Mouse (Mus musculus): ENCODE measurements around the gene Arid5b. TPM values are rescaled to one million over a fixed set of nuclear protein-coding genes. Genes with fewer than 3 reads are reported as not detected.
A peak's percentile ranks its signal among the peaks of the same experiment; 100 is the strongest.

The Arid5b gene
- polyA plus RNA-seq, 1 experiment from 2014 or later = 22.2 TPM

DNA sequence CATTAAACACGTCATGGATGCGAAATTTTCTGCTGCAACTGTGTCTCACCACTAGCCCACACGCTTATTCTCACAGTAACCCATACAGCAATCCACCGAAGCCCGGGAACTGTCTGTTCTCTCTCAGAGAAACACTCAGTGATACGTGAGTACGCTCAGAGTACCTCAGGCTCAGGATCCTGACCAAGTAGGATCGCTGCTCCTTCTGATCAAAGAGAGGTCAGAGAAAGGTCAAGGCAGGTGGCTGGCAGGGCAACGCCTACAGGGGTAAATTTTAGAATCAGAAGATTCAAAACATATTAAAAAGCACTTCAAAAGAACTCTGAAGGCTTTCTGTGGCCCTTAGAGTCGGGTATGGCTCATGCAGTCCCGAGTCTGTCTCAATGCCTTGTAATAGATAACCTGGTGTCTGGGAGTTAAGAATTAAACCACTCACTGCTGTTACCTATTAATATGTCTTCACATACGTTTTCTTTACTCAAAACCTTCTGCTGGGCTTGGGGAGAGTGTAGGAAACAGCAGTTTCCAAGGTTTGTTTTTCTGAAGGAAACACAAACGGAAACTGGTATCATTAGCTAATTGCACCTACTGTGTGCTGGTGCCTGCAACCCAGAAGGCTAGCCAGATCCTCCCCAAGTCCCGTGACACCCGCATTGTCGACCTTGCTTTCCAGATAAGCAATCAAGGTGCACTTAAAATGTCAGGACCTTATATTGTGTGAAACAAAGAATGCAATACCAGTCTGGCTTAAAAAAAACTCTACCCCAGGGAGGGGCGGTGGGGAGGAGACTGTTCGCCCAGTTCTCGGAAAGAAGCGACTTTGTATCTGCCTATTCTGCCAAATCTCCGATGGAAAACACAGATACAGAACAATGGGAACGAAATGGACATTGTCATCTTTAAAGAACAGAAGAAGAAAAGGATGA lies 48.6 kb downstream of the Arid5b start:
- Histone ChIP-seq H3K9me3 (ENCODE audit: control insufficient read depth, low read length) (no peaks in the 10 kb centered on the region), H3K9ac (replicated peaks; ENCODE audit: low read length) (no peak overlapping the region)

DNA sequence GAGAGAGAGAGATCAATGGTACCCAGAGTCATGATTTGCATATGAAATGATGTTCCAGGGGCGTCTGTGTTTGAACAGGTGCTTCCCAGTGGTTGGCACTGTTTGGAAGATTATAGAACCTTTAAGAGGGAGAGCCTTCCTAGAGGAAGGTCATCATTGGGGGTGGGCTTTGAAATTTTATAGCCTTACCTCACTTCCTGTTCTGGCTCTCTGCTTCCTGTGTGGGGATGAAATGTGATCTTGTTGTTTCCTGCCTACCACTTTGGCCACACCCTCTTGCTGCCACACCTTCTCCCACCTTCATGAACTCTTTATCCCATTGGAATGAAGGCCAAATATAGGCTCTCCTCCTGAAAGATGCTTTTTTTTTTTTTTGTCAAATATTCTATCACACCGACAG lies 55.9 kb downstream of the Arid5b start:
- no peaks in the 10 kb centered on the region for H3K27me3 ChIP-seq (ENCODE audit: control insufficient read depth, insufficient read depth, low read length)
- no peak for DNase-seq
- H3K4me2 ChIP-seq (ENCODE audit: low read length) = no peak overlapping the region
- no peak overlapping the region for H3K27ac ChIP-seq (replicated peaks; ENCODE audit: low read depth, low read length)
- no peak for ATAC-seq (ENCODE audit: low FRiP score, low TSS enrichment)
- 80% methylated on average over 2 of the region's 2 CpGs for WGBS
- H3K4me3 ChIP-seq (replicated peaks; ENCODE audit: low read depth, low read length) = no peak overlapping the region
- H3K36me3 ChIP-seq (ENCODE audit: control insufficient read depth, insufficient read depth, low read length) = no peaks in the 10 kb centered on the region
- no peak overlapping the region for H3K9ac ChIP-seq (replicated peaks; ENCODE audit: low read length)
- H3K4me1 ChIP-seq (ENCODE audit: control insufficient read depth, insufficient read depth, low read length) = no peaks in the 10 kb centered on the region
- H3K9me3 ChIP-seq (ENCODE audit: control insufficient read depth, low read length) = no peaks in the 10 kb centered on the region

More for the DNA sequence above, 48.6 kb downstream of the Arid5b start:
- DNase-seq = no peak
- Histone ChIP-seq H3K36me3 (ENCODE audit: control insufficient read depth, insufficient read depth, low read length) (no peaks in the 10 kb centered on the region; the same call in 1 of the 2 replicates), H3K4me2 (ENCODE audit: low read length) (no peak overlapping the region), H3K27me3 (ENCODE audit: control insufficient read depth, insufficient read depth, low read length) (no peaks in the 10 kb centered on the region), H3K4me1 (ENCODE audit: control insufficient read depth, insufficient read depth, low read length) (no peaks in the 10 kb centered on the region), H3K27ac (replicated peaks; ENCODE audit: low read depth, low read length) (0 out of 2 replicates have a peak overlapping the region, but pooled peaks have one; percentile 8), H3K4me3 (replicated peaks; ENCODE audit: low read depth, low read length) (no peak overlapping the region)
- ATAC-seq (ENCODE audit: low FRiP score, low TSS enrichment) = no peak
- 79% methylated on average over 22 of the region's 22 CpGs for WGBS

DNA sequence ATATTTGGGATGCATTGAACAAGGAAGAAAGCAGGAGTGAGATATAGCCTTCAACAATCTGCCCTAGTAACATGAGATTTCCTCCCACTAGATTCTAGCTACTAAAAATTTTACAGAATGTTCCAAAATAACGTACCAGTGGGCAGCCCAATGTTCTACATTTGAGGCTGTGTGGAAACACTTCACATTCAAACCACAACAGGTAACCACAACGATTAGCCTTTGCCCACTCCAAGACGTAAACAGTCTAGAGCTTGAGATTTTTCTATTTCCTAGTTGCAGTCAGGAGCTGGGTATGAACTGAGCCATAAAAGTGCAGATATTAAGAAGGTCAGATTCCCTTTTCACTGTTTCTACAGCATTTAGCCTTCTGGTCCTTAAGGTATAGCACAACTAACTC lies 56.5 kb downstream of the Arid5b start:
- Histone ChIP-seq H3K9ac (replicated peaks; ENCODE audit: low read length) (no peak overlapping the region), H3K9me3 (ENCODE audit: control insufficient read depth, low read length) (peaks cover 6% of the 10 kb centered on the region; the same call in 1 of the 2 replicates), H3K27ac (replicated peaks; ENCODE audit: low read depth, low read length) (no peak overlapping the region), H3K36me3 (ENCODE audit: control insufficient read depth, insufficient read depth, low read length) (no peaks in the 10 kb centered on the region), H3K4me2 (ENCODE audit: low read length) (no peak overlapping the region), H3K27me3 (ENCODE audit: control insufficient read depth, insufficient read depth, low read length) (no peaks in the 10 kb centered on the region), H3K4me1 (ENCODE audit: control insufficient read depth, insufficient read depth, low read length) (no peaks in the 10 kb centered on the region), H3K4me3 (replicated peaks; ENCODE audit: low read depth, low read length) (no peak overlapping the region)
- WGBS = 94% methylated on average over 3 of the region's 3 CpGs
- no peak for ATAC-seq (ENCODE audit: low FRiP score, low TSS enrichment)
- no peak for DNase-seq

DNA sequence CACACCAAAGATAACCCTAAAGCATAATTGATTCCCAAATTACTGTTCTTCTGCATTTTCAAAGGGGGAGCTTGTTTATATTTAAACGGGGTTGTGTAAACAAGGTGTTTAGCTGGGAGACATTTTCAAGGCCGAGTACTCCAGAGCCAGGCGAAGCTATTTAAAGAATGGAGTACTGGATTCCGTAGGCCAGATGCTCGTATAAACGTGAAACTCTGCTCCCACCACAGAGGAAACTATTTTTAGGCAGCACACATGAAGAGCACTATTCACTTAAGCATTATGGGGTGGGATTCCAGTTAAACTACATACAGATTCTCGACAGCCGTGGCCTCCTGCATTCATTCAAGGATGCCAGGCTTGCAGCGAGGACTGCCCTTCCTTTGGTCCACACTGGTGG lies 59.2 kb downstream of the Arid5b start:
- ATAC-seq (ENCODE audit: low FRiP score, low TSS enrichment) = no peak
- peaks cover 12% of the 10 kb centered on the region; the same call in 1 of the 2 replicates for H3K9me3 ChIP-seq (ENCODE audit: control insufficient read depth, low read length)
- WGBS = 87% methylated on average over 9 of the region's 9 CpGs
- H3K4me3 ChIP-seq (replicated peaks; ENCODE audit: low read depth, low read length) = no peak overlapping the region
- no peak overlapping the region for H3K27ac ChIP-seq (replicated peaks; ENCODE audit: low read depth, low read length)
- H3K27me3 ChIP-seq (ENCODE audit: control insufficient read depth, insufficient read depth, low read length) = no peaks in the 10 kb centered on the region
- H3K4me1 ChIP-seq (ENCODE audit: control insufficient read depth, insufficient read depth, low read length) = no peaks in the 10 kb centered on the region
- H3K9ac ChIP-seq (replicated peaks; ENCODE audit: low read length) = no peak overlapping the region
- H3K4me2 ChIP-seq (ENCODE audit: low read length) = no peak overlapping the region
- 0 out of 2 replicates have a peak, but pooled peaks cover 2% of the 10 kb centered on the region for H3K36me3 ChIP-seq (ENCODE audit: control insufficient read depth, insufficient read depth, low read length)
- no peak for DNase-seq

DNA sequence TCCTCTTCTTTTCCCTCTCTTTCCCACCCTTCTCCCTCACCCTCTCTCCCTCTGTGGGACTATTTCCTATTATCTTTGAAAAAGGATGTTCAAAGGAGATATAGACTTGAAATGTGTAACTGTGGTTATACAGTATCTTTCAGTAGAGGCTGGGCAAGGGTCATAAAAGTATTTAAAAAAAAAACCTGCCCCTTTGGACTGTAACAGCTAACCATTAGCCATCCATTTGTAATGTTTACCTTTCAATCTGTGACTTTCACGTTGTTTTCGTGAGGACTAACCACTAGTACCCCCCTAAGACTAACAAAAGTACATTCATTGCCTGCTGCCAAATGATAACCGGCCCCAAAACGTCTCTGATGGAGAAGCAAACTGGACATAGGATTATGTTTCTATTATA lies 59.9 kb downstream of the Arid5b start:
- no peaks in the 10 kb centered on the region for H3K4me1 ChIP-seq (ENCODE audit: control insufficient read depth, insufficient read depth, low read length)
- DNase-seq (no peak), ATAC-seq (ENCODE audit: low FRiP score, low TSS enrichment) (no peak)
- H3K27me3 ChIP-seq (ENCODE audit: control insufficient read depth, insufficient read depth, low read length) = no peaks in the 10 kb centered on the region
- 92% methylated on average over 4 of the region's 4 CpGs for WGBS
- no peak overlapping the region for H3K9ac ChIP-seq (replicated peaks; ENCODE audit: low read length)
- H3K9me3 ChIP-seq (ENCODE audit: control insufficient read depth, low read length) = peaks cover 12% of the 10 kb centered on the region; the same call in 1 of the 2 replicates
- no peak overlapping the region for H3K4me3 ChIP-seq (replicated peaks; ENCODE audit: low read depth, low read length)
- H3K4me2 ChIP-seq (ENCODE audit: low read length) = no peak overlapping the region
- H3K27ac ChIP-seq (replicated peaks; ENCODE audit: low read depth, low read length) = no peak overlapping the region
- H3K36me3 ChIP-seq (ENCODE audit: control insufficient read depth, insufficient read depth, low read length) = 0 out of 2 replicates have a peak, but pooled peaks cover 2% of the 10 kb centered on the region

DNA sequence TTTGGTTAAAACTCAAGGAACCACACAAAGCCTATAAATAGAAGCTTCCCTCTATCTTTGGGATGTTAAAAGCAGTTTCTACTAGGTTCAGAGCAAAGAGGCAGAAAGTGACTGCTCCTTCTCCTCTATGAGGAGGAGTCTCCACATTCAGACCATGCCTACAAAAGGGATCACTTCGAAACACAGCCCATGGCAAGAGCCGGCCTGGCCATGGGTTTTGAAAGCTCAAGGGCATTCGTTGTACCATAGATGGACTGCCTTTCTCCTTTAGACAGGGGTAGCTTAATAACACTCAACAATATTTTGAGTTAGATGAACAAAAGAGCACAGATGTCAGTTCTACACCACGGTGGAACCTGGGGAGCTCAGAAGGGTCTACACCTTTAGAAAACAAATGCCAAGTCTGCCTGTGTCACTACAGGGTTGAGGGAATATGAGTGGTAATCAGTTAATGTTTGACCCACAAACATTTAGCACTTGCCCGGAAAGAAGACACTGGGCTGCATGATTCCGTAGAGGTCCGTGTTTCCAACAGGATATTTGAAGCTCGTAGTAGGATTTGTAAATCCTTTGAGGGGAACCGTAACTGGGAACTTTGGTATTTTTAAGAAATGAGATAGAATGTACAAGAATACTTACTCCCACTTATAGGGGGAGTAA lies 63.6 kb downstream of the Arid5b start:
- Histone ChIP-seq H3K4me3 (replicated peaks; ENCODE audit: low read depth, low read length) (no peak overlapping the region), H3K27ac (replicated peaks; ENCODE audit: low read depth, low read length) (no peak overlapping the region), H3K36me3 (ENCODE audit: control insufficient read depth, insufficient read depth, low read length) (0 out of 2 replicates have a peak, but pooled peaks cover 2% of the 10 kb centered on the region), H3K9me3 (ENCODE audit: control insufficient read depth, low read length) (peaks cover 12% of the 10 kb centered on the region; the same call in 1 of the 2 replicates), H3K27me3 (ENCODE audit: control insufficient read depth, insufficient read depth, low read length) (no peaks in the 10 kb centered on the region), H3K4me2 (ENCODE audit: low read length) (no peak overlapping the region), H3K4me1 (ENCODE audit: control insufficient read depth, insufficient read depth, low read length) (no peaks in the 10 kb centered on the region), H3K9ac (replicated peaks; ENCODE audit: low read length) (no peak overlapping the region)
- 95% methylated on average over 9 of the region's 9 CpGs for WGBS
- DNase-seq (no peak), ATAC-seq (ENCODE audit: low FRiP score, low TSS enrichment) (no peak)

DNA sequence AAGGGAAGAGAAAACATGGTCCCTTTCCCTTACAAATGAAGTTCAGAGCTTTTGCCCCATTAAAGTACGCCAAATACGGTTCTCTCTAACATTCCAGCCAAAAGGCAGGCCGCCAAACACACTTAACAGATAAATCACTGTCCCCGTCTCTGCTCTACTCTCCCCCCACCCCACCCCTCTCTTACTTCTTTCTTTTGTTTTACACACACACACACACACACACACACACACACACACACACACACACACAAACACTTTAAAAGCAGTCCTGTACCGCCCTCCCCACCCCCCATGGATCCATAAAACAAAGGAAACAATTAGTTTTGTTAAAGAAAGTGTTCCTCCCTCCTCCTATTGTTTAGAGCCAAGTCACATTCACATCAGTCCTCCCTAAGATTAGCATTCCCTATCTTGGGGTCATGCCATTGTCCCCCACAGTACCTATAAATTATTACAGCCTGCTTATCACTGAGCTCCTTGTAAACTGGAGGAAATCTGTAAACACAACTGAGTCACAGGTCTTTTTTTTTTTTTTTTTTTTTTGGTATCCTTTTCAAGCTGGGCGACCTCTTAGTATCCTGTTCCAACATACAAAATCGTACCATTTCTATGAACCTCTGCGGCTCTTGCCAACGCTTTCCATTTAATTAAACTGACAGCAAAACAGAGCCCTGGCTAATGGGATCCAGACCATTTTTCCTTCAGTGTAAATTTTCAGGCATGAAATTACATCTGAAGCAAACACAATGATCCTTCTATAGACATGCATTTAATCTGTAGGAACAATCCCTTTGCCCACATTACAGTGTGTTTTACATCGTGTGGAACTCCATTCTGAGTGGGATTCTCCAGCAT lies 66.3 kb downstream of the Arid5b start:
- H3K9me3 ChIP-seq (ENCODE audit: control insufficient read depth, low read length) = 0 out of 2 replicates have a peak, but pooled peaks cover 9% of the 10 kb centered on the region
- no peak overlapping the region for H3K27ac ChIP-seq (replicated peaks; ENCODE audit: low read depth, low read length)
- no peaks in the 10 kb centered on the region for H3K27me3 ChIP-seq (ENCODE audit: control insufficient read depth, insufficient read depth, low read length)
- no peak overlapping the region for H3K9ac ChIP-seq (replicated peaks; ENCODE audit: low read length)
- H3K4me3 ChIP-seq (replicated peaks; ENCODE audit: low read depth, low read length) = no peak overlapping the region
- peaks cover 11% of the 10 kb centered on the region for H3K4me1 ChIP-seq (ENCODE audit: control insufficient read depth, insufficient read depth, low read length)
- ATAC-seq (ENCODE audit: low FRiP score, low TSS enrichment) (no peak), DNase-seq (peak; percentile 39)
- WGBS = 20% methylated on average over 10 of the region's 10 CpGs
- 0 out of 2 replicates have a peak, but pooled peaks cover 2% of the 10 kb centered on the region for H3K36me3 ChIP-seq (ENCODE audit: control insufficient read depth, insufficient read depth, low read length)
- no peak overlapping the region for H3K4me2 ChIP-seq (ENCODE audit: low read length)

DNA sequence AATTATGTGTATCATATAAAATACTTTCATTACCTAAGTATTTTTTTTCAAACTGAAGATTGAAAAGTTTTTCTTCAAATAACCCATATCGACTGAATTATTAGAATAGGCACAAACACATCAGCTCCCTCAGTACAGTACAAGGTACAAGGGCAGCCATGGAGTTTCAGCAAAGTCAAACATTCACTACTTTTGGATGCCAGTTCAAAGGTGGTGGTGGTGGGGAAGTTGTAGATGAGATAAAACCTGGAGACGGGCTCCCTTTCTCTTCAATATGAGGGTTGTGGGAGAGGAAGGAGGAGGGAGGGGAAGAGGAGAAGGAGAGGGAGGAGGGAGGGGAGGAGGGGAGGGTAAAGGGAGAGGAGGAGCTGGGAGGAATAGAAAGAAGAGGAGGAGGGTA lies 67.0 kb downstream of the Arid5b start:
- Histone ChIP-seq H3K27me3 (ENCODE audit: control insufficient read depth, insufficient read depth, low read length) (no peaks in the 10 kb centered on the region), H3K9me3 (ENCODE audit: control insufficient read depth, low read length) (0 out of 2 replicates have a peak, but pooled peaks cover 4% of the 10 kb centered on the region), H3K4me3 (replicated peaks; ENCODE audit: low read depth, low read length) (no peak overlapping the region), H3K9ac (replicated peaks; ENCODE audit: low read length) (no peak overlapping the region), H3K36me3 (ENCODE audit: control insufficient read depth, insufficient read depth, low read length) (0 out of 2 replicates have a peak, but pooled peaks cover 2% of the 10 kb centered on the region), H3K4me2 (ENCODE audit: low read length) (no peak overlapping the region), H3K4me1 (ENCODE audit: control insufficient read depth, insufficient read depth, low read length) (peaks cover 11% of the 10 kb centered on the region), H3K27ac (replicated peaks; ENCODE audit: low read depth, low read length) (no peak overlapping the region)
- 51% methylated on average over 2 of the region's 2 CpGs for WGBS
- DNase-seq (no peak), ATAC-seq (ENCODE audit: low FRiP score, low TSS enrichment) (no peak)
